Mouse (Mus musculus): ENCODE measurements around the gene Tgm3. TPM values are rescaled to one million over a fixed set of nuclear protein-coding genes. Genes with fewer than 3 reads are reported as not detected.

Gene Tgm3
- total RNA-seq, 2 experiments from 2014 or later = 0.15 to 0.33 TPM

Small RNA genes within 50 kb of the gene (microRNA-seq; reads per million reads assigned to microRNA genes)
- gene Mir6339 = 0 reads per million in 2 experiments

Other genes with a start within 250 kb of the Tgm3 start
- gene Stk35, start 211.8 kb upstream of the Tgm3 start, total RNA-seq (2021) = 10 to 100 TPM; 27.7 to 30.2 TPM
- under 1 TPM; 0.15 to 0.32 TPM for gene Tgm6, start 100.1 kb downstream of the Tgm3 start, total RNA-seq (2021)
- 100 to 1,000 TPM; 118 to 119 TPM for gene Snrpb, start 167.1 kb downstream of the Tgm3 start, total RNA-seq (2021)
- not detected for gene Tmc2, start 182.8 kb downstream of the Tgm3 start, total RNA-seq (2021)

Data from layer of hippocampus, postnatal 36 days (tissue).